Mouse (Mus musculus): ENCODE results near the gene Zfp598.
"Not testable (repeated sequence)": the region's sequence is repeated elsewhere in the genome, so short reads cannot be mapped to it uniquely, and the experiment has no call there.

The Zfp598 gene

DNA sequence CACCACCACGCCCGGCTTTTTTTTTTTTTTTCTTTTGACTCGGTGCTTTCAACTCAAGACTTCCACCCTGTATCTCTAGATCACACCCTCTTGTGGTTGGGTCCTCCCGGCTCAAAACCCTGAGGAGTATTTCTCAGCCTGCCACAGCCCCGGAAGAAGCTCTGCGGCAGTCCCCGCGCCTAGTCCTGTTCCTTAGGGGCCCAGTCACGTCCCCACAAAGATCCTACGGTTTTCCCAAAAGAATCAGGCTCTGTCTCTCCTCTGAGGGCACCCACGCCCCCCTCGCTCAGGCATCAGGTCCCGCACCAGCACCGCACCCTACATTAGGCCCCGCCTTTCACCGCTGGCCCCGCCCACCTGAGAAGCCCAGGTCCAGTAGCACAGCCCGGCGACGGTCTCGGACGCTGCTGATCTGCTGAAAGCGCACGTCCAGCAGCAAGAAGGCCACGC, 17.7 kb downstream of the Zfp598 start:
- no peak for ATAC-seq (ENCODE audit: low TSS enrichment)

DNA sequence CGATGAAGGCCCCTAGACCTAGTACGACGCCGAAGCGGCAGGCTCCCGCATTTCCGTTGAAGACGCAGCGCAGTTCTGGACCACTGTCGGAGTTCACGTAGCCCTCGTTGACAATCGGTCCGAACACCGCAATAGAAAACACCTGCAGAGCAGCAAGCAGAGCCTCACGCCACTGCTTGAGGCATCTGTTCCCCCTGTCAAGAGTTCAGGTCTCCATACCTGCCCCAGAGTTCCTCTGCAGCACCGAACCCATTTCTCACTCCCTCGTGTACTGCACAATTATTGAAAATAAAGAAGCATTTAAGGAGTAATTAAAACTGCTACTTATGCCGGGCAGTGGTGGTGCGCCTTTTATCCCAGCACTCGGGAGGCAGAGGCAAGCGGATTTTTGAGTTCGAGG, 18.1 kb downstream of the Zfp598 start:
- no peak for ATAC-seq (ENCODE audit: low TSS enrichment)

DNA sequence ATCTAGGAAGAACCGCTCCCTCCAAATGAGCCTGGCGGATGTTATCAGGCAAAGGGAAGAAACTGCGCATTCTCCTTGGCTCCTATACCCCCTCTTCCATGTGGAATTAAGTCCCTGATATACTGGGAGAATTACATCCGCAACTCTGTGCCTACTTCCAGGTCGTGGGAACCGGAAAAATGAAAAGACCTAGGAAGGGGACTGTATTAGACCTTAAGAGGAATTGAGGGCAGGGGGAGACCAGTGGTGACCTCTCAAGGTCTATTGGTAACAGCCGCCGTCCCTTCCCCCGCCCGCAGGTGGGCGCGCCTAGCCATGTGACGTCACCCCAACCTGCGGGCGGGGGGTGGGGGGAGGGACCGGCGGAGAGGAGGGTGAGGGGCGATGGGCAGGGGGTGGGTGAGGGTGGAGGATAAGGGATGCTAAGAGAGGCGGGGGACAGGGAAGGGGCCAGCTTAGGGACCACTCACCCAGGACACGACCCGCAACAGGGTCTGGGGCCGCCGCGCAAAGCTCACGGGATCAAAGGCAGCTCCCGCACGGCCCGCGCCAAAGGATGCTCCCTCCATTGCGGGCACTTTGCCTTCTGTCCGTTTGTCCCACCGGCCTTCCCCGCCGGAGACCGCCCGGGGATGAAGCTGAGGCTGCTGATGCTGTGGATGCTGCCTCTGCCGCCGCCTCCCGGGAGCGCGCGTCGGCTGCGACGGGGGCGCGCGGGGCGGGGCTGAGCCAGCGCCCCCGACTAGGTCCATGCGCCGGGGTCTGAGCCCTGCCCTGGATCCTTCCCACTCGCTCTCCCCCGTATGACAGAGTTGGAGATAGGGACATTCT, 20.0 kb downstream of the Zfp598 start, which contains the start of gene Syngr3:
Gene Syngr3 (minus strand): TSS at position 705 of the 831 bp plus-strand sequence.
- peak; percentile 51; the same call in 1 of the 2 replicates for ATAC-seq (ENCODE audit: low TSS enrichment)

DNA sequence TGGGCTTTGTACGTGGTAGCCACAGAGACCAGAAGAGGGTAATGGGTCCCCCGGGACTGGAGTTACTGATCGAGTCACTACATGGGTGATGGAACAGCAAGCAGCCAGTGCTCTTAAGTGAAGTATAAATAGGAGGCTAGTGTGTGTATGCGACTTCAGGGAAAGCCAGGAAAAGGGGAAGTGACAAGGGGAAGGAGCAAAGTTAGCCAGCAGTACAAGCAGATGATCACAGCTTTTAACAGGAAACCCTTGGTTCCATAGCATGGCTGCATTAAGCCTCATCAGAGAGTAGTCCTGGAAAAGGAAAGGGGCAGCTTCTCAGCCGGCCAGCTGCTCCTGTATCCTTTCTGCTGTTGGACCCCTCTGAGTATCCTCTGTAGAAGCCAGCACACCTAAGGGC, 22.9 kb downstream of the Zfp598 start:
- ATAC-seq (ENCODE audit: low TSS enrichment) = no peak

DNA sequence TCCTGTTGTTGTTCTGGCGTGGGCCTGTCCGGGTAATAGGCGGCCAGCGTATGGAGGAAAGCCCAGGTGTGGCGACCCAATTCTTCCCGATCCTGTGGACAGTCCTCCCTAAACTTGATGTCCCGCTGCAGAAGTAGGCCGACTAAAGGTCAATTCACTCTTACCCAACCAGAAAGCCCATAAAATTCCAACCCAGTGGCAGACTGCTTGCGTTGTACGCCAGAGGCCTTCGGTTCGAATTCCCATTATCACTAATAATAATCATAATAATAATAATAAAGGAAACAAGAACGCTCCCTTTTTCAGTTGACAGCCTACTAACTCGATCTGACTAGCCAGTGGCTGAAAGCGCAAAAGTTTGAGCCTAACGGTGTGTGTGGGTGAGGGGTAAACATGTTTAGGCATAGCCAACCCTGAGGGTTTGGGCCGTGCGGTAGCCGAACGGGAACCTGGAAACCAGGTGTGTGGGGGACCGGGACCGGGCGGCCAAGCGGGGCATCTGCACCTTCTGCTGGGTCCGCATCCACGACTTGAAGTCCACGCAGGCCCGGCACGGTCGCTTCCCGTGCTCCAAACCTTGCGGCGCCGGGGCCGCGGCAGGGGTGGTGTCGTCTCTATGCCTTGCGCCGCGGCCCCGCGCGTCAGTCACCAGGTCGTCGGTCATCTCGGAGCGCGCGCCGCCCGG, 26.0 kb downstream of the Zfp598 start:
- ATAC-seq (ENCODE audit: low TSS enrichment) = peak; percentile 5; the same call in 1 of the 2 replicates

DNA sequence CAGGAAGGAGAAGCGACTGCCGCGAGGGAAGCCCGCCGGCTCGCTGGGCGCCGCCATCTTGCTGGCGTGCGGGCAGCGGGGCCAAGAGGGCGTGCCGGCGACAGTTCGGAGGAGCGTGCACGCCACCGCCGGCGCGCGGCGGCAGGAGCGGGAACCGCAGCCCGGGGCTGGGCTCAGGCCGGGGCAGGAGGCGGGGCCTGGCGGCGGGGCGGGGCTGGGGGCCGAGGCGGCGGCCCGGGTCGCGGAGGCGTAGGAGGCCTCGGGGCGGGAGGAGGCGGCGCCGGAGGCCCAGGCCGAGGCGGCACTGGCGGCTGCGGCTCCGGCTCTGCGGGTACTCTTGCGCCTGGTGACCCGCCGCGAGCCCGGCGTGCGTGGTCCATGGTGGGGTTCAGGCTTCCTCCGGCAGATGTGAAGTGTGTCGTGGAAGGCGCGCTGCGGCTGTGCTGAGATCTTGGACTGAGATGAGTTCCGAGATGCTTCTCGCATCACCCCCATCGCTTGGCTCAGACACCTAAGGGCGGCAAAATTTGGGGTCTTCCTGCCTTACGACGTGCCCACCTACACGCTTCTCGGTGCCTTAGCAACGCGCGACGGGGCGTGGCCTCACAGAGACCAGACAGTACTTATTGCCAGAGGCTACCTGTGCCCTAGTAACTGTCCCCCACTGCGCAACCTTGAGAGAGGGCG, 26.7 kb downstream of the Zfp598 start, which contains the start of the genes Gfer and Noxo1:
Gene Gfer (minus strand): TSS at position 146 of the 687 bp plus-strand sequence.
Gene Noxo1 (plus strand): TSS at position 224 of the 687 bp plus-strand sequence.
- peak; percentile 83 for ATAC-seq (ENCODE audit: low TSS enrichment)

DNA sequence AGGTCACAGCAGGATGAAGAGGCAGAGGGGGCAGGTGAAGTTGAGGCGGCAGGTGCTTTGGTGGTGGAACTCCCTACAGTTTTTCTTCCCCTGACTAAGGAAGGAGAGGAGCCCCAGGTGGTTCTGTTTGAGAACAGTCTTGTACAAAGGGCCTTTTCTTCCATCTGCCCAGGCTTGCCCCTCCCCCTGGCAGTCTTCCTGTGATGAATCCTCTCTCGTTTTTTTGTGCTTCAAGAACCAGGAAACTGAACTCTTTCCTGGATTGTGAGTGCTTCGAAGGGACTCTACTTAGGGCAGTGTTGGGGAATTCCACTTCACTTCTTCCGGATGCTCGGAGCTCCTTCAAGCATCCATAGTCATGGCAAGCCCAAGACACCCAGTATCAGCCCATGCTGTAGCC, 28.5 kb downstream of the Zfp598 start:
- no peak for ATAC-seq (ENCODE audit: low TSS enrichment)

DNA sequence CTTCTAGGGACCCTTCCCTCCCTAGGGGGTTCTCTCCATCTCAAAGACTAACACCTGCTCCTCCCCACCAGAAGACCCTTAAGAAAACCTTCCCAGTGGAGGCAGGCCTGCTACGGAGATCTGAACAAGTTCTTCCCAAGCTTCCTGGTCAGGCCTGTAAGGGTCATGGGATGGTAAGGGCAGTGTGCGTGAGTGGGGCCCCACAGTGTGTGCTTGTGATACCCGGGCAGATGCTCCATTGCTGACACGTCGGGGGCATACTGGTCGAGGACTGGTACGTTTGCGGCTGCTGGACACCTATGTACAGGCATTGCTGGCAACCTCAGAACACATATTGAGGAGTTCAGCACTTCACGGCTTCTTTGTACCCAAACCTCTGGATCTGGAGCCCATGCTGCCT, 29.2 kb downstream of the Zfp598 start:
- no peak for ATAC-seq (ENCODE audit: low TSS enrichment)

DNA sequence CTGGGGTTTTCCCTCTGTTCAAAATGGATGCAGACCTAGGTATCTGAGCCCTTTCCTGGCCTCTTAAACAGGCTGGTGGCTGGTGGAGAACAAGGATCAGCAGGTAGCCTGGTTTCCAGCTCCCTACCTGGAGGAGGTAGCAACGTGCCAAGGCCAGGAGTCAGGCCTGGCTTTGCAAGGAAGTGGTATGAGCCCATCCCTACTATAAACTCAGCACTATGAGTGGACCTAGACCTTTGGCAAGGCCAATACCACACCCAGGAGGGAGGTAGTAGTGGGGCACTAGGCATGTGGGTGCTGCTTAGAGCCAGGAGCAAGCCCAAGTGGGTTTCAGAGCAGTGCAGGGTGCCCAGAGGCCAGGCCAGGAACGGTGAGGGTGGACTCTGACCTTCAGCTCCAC, 30.0 kb downstream of the Zfp598 start:
- ATAC-seq (ENCODE audit: low TSS enrichment) = no peak

DNA sequence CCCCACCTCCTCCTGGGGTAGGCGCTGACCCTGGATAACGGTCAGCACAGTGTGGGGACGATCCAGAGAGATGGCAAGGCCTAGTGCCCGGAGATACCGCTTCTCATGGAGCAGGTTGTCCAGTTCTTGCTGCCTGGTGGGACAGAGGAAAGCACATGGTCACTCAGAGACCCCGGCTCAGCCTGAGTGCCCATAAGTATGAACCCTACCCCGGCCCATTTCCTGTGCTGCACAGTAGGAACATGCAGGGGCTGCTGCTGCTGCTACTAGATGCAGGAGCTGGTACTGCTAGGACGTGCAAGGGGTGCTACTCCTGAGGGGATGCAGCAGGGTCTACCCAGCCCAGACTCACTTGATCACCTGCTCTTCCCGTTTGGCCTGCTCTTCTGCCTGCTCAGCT, 31.8 kb downstream of the Zfp598 start:
- no peak for ATAC-seq (ENCODE audit: low TSS enrichment)

DNA sequence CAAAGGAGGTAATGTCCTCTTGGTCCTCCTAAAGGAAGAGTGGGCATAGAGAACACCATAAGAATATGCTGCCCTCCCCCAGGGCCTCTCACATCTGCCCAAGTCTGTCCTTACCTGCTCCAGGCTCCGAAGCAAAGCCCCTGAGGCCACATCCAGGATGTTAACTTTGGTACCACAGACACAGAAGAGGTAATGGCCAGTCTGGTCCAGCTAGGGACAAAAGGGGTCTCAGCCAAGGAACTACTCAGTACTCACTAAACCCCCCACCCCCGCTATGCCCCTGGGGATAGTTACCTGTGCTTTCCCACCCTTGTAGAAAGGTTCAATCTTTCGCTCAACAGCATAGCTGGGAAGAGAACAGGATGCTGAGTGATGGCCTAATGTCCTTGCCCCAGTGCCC, 36.3 kb downstream of the Zfp598 start:
- no peak for ATAC-seq (ENCODE audit: low TSS enrichment)

DNA sequence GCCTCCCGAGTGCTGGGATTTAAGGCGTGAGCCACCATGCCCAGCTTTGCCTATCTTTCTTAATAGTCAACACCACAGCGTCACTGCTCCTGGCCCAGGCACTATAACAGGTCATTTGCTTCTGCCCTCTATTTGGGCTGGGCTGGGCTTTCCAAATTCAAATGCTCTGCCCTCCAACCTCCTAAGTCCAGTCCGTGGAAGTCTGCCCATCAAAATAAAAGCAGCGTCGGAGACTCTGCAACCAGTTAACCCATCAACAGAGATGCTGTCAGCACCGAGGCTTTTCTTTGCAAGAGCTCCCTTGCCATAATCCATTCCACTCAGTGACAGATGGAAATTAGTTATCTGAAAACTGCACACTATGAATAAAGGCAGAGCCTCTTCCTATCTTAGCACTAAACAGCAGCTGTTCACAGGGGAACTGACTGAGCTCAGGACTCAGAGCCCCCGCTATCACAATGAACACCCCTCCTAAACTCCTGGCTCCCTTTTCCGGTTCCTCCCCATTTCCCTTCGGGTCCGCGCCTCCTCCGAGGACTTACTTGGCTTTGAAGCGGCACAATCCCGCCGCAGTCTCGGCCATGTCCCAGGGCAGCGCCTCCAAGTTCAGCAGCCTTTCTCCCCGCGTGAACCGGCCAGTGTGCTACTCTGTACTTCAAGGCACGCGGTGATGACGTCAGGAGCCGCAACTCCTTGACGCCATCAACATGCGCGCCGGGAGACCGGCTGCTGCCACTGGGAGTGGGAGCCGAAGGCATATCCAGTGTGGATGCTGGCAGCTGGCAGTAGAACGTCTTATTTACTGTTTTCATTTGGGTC, 37.7 kb downstream of the Zfp598 start, which contains the start of gene Tbl3:
Gene Tbl3 (minus strand): TSS at position 679 of the 819 bp plus-strand sequence.
- peak; percentile 74; the same call in 1 of the 2 replicates for ATAC-seq (ENCODE audit: low TSS enrichment)

DNA sequence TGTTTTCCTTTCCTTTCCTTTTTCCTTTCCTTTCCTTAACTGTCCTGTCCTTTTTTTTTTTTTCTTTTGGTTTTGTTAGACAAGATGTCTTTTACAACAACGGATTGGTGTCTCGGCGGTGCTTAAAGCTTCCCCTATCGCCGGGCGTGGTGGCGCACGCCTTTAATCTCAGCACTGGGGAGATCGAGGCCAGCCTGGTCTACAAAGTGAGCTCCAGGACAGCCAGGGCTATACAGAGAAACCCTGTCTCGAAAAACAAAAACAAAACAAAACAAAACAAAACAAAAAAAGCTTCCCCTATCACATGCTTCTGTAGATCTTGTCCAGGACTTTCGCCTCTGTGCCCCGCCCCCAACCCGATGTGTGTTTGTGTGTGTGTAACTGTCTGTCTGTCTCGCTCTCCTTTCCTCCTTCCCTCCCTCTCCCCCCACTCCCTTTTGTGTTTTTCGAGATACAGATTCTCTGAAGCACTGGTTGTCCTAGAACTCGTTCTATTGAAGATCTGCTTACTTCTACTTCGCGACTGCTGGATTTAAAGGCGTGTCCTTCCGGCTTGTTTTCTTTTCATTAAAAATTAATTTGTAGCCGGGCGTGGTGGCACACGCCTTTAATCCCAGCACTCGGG, 38.4 kb downstream of the Zfp598 start:
- peak; percentile 45; the same call in 1 of the 2 replicates for ATAC-seq (ENCODE audit: low TSS enrichment)

DNA sequence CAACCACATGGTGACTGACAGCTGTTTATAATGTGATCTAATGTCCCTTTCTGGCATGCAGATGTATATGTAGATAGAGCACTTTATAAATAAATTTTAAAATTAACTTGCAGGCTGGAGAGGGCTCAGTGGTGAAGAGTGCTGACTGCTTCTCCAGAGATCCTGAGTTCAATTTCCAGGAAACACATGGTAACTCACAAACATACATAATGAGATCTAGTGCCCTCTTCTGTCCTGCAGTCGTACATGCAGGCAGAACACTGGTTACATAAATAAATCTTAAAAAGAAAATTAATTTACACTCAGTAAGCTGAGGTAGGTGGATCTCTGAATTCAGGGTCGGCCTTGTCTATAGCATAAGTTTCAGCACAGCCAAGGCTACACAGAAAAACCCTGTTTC, 39.2 kb downstream of the Zfp598 start:
- no peak for ATAC-seq (ENCODE audit: low TSS enrichment)

DNA sequence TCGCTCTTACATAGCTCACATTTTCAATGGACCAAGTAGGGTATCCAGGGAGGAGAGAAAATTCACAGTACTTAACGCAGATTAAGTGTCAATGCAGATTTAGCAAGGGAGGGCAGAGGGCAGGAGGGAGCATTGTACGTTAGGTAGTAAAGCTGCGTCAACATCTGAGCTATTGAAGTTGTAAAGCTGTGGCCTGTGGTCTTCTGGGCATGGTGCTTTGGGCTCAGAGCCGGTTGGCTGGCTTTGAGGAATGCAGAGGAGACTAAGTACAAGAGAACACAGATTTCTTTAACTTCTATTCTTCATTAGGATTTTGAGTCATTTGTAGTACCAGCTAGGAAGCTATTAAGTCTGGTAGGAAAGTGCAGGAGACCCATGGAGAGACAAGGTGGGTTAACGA, 46.1 kb downstream of the Zfp598 start:
- ATAC-seq (ENCODE audit: low TSS enrichment) = no peak

DNA sequence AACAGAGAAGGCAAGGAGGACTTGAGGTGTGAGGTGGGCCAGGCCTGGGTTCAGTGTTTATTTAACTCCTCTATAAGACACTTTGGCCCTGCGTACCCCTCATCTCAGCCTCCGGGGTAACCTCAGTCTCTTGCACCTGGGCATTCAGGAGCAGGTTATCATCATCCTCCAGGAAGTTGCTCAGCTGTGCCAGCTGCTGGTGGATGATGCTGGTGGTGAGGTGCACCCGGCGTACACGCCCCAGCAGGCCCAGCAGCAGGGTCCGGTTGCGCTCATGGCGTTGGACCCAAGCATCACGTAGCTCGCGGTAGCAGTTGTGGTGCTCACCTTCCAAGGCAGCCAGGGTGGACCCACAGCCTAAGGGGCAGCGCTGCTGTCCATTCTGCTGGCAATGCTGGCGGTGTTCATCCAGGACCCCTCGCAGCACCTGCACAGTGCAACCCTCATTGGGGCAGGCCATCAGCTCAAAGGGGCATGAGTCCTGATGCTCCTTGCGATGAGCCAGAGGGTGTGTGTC, 46.7 kb downstream of the Zfp598 start:
- no peak for ATAC-seq (ENCODE audit: low TSS enrichment)

DNA sequence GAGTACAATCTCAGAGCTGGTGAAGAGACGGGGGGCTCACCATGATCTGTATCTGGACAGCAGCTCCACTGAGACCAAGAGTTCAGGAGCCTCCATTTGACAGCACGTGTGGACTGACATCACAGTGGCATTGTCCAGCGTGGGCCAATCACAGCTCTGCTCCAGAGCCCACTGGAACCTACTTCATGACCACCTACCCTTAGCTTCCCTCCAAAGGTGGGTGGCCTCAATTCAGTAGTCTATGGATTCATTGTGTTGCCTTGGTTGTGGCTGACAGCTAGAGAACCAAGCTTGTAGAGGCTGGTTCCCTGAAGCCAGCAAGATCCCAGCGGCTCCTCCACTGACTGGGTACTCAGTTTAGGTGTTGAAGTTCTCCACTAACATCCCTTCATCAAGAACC, 48.5 kb downstream of the Zfp598 start, which contains the start of the genes Rnf151 and Rps2:
Gene Rnf151 (minus strand): TSS at position 121 of the 400 bp plus-strand sequence.
Gene Rps2 (plus strand): TSS at position 174 of the 400 bp plus-strand sequence.
- ATAC-seq (ENCODE audit: low TSS enrichment) = no peak

DNA sequence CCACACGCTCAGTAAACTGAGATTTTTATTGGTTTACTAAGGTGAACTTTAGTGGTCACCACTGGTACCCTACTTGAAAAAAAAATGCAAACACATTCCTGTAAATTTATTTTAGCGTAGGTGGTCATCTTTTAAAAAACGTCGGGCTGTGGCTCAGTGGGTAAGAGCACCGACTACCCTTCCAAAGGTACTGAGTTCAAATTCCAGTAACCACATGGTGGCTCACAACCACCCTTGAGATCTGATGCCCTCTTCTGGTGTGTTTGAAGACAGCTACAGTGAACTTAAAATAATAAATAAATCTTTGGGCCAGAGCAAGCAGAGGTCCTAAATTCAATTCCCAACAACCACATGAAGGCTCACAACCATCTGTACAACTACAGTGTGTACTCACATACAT, 49.5 kb downstream of the Zfp598 start:
- ATAC-seq (ENCODE audit: low TSS enrichment) = not testable (repeated sequence)

DNA sequence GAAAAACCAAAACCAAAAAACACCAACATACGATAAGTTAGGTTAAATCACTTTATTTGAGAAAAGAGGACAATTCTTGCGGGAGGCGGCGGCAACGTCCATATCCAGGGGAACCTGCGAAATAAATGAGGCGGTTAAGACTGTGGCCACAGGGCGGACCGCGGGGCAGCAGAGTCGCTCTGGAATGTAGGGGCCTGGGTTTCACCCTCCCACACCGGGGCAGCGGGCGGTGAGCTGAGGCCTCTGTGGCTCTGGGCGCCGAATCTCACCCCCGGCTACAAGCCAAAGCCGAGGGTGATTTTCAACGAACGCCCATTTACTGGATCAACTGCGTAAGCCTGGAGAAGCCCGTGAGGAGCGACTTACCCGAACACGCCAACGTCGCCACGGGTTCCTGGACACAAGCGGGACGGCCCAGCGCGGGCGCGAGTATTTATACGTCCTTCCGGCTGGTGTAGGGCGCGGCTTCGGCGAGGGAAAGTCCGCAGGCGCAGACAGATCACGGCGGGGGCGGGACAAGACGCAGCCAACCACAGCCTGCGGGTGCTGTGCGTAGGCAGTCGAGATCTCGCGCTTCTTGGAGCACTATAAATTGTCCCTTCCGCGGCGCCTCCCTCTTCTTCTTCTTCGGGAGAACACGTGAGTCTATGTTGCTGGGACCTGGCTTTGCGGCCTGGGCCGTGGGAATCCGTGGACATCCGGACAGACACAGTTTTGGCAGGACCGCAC, 50.2 kb downstream of the Zfp598 start:
- ATAC-seq (ENCODE audit: low TSS enrichment) = peak; percentile 93

DNA sequence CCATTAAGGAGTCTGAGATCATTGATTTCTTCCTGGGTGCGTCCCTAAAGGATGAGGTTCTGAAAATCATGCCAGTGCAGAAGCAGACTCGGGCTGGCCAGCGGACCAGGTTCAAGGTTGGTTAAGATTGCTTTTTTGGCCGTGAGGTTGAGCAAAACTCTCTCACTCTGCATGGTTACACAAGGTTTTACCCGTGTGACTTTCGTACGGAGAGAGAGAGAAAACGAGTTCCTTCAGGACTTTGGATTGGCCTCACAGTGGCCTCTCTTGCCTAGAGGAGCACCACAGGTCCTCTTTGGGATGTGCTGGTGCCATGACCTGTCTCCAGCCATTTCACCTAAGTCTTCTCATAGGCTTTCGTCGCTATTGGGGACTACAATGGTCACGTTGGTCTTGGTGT, 51.1 kb downstream of the Zfp598 start:
- not testable (repeated sequence) for ATAC-seq (ENCODE audit: low TSS enrichment)
